Comparison of ENCODE assay signal across 23 mouse cellular contexts in genomic region chr2:115924472-115924871, GRCm38 (mm10).
DNase-seq lines count a peak whose midpoint lies in the region; ATAC-seq and TF ChIP-seq lines count a peak whose summit lies in the region.
"Had no signal": no experiment of that assay in that cellular context is flagged by ENCODE, and none has a peak within 500 bp of the region (broad histone marks: within the 10 kb centered on the region; RNA-seq: fewer than 3 reads in every experiment).

No protein-coding gene starts in this region.

- TF ChIP-seq EP300 in heart, adult 2 months (IDR thresholded peaks at IDR 0.05; ENCODE audit: insufficient read depth, low read depth, low read length), result no peak
- no peak for TF ChIP-seq EP300 in lung, postnatal 0 days (IDR thresholded peaks at IDR 0.05)

- no peak overlapping the region for H3K4me3 ChIP-seq in heart, adult 2 months
- no peak overlapping the region for H3K4me3 ChIP-seq in heart, embryonic 12.5 days
- H3K4me3 ChIP-seq in heart, embryonic 16.5 days (ENCODE audit: low read length), result no peak overlapping the region
- no peak overlapping the region for H3K4me3 ChIP-seq in lung, postnatal 0 days (ENCODE audit: low read depth, low read length)
- H3K4me3 ChIP-seq: erythroblast, embryonic 14.5 days had no signal

- H3K9me3 ChIP-seq in heart, embryonic 12.5 days (replicated peaks), result no peaks in the 10 kb centered on the region
- no peaks in the 10 kb centered on the region for H3K9me3 ChIP-seq in heart, embryonic 16.5 days (replicated peaks; ENCODE audit: control insufficient read depth, low read length)
- no peaks in the 10 kb centered on the region for H3K9me3 ChIP-seq in lung, postnatal 0 days (ENCODE audit: low read length)

- H3K9ac ChIP-seq in heart, adult 2 months (ENCODE audit: low read depth, low read length), result no peak overlapping the region
- H3K9ac ChIP-seq in heart, embryonic 12.5 days, result no peak overlapping the region
- no peak overlapping the region for H3K9ac ChIP-seq in heart, embryonic 16.5 days (ENCODE audit: low read length)
- H3K9ac ChIP-seq in lung, postnatal 0 days (replicated peaks; ENCODE audit: low read depth), result no peak overlapping the region
- H3K9ac ChIP-seq: hindbrain, embryonic 14.5 days; liver, embryonic 14.5 days had no signal

- H3K27ac ChIP-seq in heart, adult 2 months, result peak overlapping the region; percentile 15; the same call in 1 of the 2 replicates
- no peak overlapping the region for H3K27ac ChIP-seq in heart, embryonic 12.5 days (ENCODE audit: poor library complexity, severe bottlenecking)
- H3K27ac ChIP-seq in heart, embryonic 16.5 days (ENCODE audit: low read length), result peak overlapping the region; percentile 74
- peak overlapping the region; percentile 38 for H3K27ac ChIP-seq in lung, postnatal 0 days (ENCODE audit: low read length)
- H3K27ac ChIP-seq: liver, embryonic 14.5 days had no signal

- TF ChIP-seq CTCF in heart, adult 2 months (IDR thresholded peaks at IDR 0.05), result no peak
- no peak for TF ChIP-seq CTCF in lung, postnatal 0 days (IDR thresholded peaks at IDR 0.05)

- TF ChIP-seq POLR2A in heart, adult 2 months (IDR thresholded peaks at IDR 0.05; ENCODE audit: insufficient read depth, low read depth, low read length), result no peak

- DNase-seq in heart, adult 2 months, result no peak
- DNase-seq in heart, postnatal 36 days, result no peak
- DNase-seq in lung, postnatal 0 days (ENCODE audit: low spot score), result peak; percentile 35
- DNase-seq in lung, postnatal 14 days, result no peak
- DNase-seq in yolk sac, embryonic 10.5 days (ENCODE audit: low spot score), result no peak
- DNase-seq: adrenal gland, postnatal 25 days; B cell, adult 2 months; cerebellum, adult 2 months; cerebellum, postnatal 14 days; kidney, adult 9 months; kidney, postnatal 25 days; liver; right cerebral cortex, adult 18-20 months; spleen, adult 18-20 months; thymus, postnatal 14 days had no signal

- intact Hi-C loops in heart, adult 2 months (cut with DNase I), result no loop called here
- intact Hi-C loops in heart, postnatal 36 days (cut with DNase I), result no loop called here

- no peaks in the 10 kb centered on the region for H3K27me3 ChIP-seq in heart, adult 2 months (ENCODE audit: control insufficient read depth, insufficient read depth, low read length)
- no peaks in the 10 kb centered on the region for H3K27me3 ChIP-seq in heart, embryonic 12.5 days (replicated peaks)
- no peaks in the 10 kb centered on the region for H3K27me3 ChIP-seq in heart, embryonic 16.5 days (ENCODE audit: control insufficient read depth, insufficient read depth, low read length)
- no peaks in the 10 kb centered on the region for H3K27me3 ChIP-seq in lung, postnatal 0 days (replicated peaks; ENCODE audit: insufficient read depth, low read length)

- ATAC-seq in heart, embryonic 12.5 days (ENCODE audit: insufficient number of reproducible peaks, low FRiP score), result no peak
- no peak for ATAC-seq in heart, embryonic 16.5 days (replicated peaks; ENCODE audit: extremely low read depth, insufficient read depth, low FRiP score)
- ATAC-seq in lung, postnatal 0 days, result peak; percentile 37; the same call in 1 of the 2 replicates
- ATAC-seq: intestine, postnatal 0 days; midbrain, embryonic 16.5 days had no signal

- H3K36me3 ChIP-seq in heart, adult 2 months (ENCODE audit: control insufficient read depth, insufficient read depth, low read length), result no peaks in the 10 kb centered on the region; the same call in 1 of the 2 replicates
- peaks cover 4% of the 10 kb centered on the region; the same call in 1 of the 2 replicates for H3K36me3 ChIP-seq in heart, embryonic 12.5 days
- H3K36me3 ChIP-seq in heart, embryonic 16.5 days (ENCODE audit: control insufficient read depth, insufficient read depth), result no peaks in the 10 kb centered on the region
- H3K36me3 ChIP-seq in lung, postnatal 0 days (ENCODE audit: insufficient read depth, low read length), result no peaks in the 10 kb centered on the region

- H3K4me1 ChIP-seq in heart, adult 2 months (ENCODE audit: control insufficient read depth, insufficient read depth, low read length), result no peaks in the 10 kb centered on the region
- H3K4me1 ChIP-seq in heart, embryonic 12.5 days (replicated peaks), result peaks cover 37% of the 10 kb centered on the region
- peaks cover 42% of the 10 kb centered on the region for H3K4me1 ChIP-seq in heart, embryonic 16.5 days (ENCODE audit: control insufficient read depth, insufficient read depth, low read length)
- H3K4me1 ChIP-seq in lung, postnatal 0 days (ENCODE audit: insufficient read depth, low read depth, low read length), result no peaks in the 10 kb centered on the region; the same call in 1 of the 2 replicates

- H3K79me2 ChIP-seq in heart, adult 2 months (replicated peaks; ENCODE audit: control insufficient read depth, insufficient read depth, low read length), result no peaks in the 10 kb centered on the region

- WGBS in heart, adult 2 months, result 63% methylated on average over 6 of the region's 6 CpGs
- 76% methylated on average over 6 of the region's 6 CpGs for WGBS in heart, embryonic 12.5 days
- 35% methylated on average over 6 of the region's 6 CpGs for WGBS in heart, embryonic 16.5 days
- 53% methylated on average over 6 of the region's 6 CpGs for WGBS in lung, postnatal 0 days

- H3K4me2 ChIP-seq in heart, embryonic 12.5 days, result no peak overlapping the region
- peak overlapping the region; percentile 44 for H3K4me2 ChIP-seq in heart, embryonic 16.5 days (ENCODE audit: low read depth, low read length)
- no peak overlapping the region; the same call in 1 of the 2 replicates for H3K4me2 ChIP-seq in lung, postnatal 0 days (replicated peaks; ENCODE audit: low read depth, low read length)
- H3K4me2 ChIP-seq: hindbrain, embryonic 14.5 days; midbrain, embryonic 11.5 days had no signal
